Mouse (Mus musculus): ENCODE measurements at regions not wholly inside any gene's neighbourhood (a gene's known extent, or its start where the extent isn't known, plus 50 kb on each side); places are given as distances from the start of the nearest gene placed in this dataset.

GRCm38 (mm10) chr17:47189770-47190169 lies 178.9 kb upstream of the Mrps10 start:
- TF ChIP-seq POLR2A (IDR thresholded peaks at IDR 0.05; ENCODE audit: extremely low read depth, insufficient read depth, low read length) (no peak), CTCF (IDR thresholded peaks at IDR 0.05; ENCODE audit: extremely low read depth, insufficient read depth, low read length) (no peak)

All from cortical plate, adult 2 months (tissue).